Mouse (Mus musculus) spleen, adult 2 months (tissue): ENCODE results near the gene Ncmap.

ENCODE experiments used
- CTCF ChIP-seq: fragments of 200-500 bp; IDR thresholded peaks from 2 replicates; pipeline ENCODE4 v1.5.1; 2011; ENCODE audit warnings: mild to moderate bottlenecking, inconsistent platforms; ENCODE audit not compliant: insufficient read depth, insufficient read length, insufficient replicate concordance; ENCODE audit errors: extremely low read depth
- POLR2A ChIP-seq: fragments of 200-500 bp; IDR thresholded peaks from 2 replicates; pipeline ENCODE4 v1.6.1; 2011; ENCODE audit warnings: low read depth, low read length, inconsistent platforms

GRCm38 (mm10) chr4:135357221-135357920, 40.7 kb downstream of the Ncmap start:
- TF ChIP-seq POLR2A = no peak
- no peak for TF ChIP-seq CTCF
